Mouse (Mus musculus): Measurements from ENCODE around the gene Ldlrad1.

DNA sequence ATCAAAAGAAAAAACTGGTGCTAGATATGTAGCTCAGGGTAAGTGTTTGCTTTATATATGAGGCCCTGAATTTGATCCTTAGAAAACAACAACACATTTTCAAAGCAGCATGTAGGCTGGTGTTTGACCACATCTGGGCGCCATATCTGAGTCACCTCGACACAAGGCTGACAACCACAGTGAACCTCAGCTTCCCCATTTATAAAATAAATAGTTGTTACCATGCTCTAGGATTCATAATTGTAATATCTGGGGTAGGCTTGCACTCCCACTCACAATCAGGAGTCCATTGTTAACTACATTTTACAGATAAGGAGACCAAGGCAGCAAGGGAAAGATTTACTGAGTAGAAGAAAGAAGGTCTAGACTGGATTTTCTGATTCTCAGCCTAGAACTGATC is 17.3 kb downstream of the Ldlrad1 start:
- TF ChIP-seq CTCF (IDR thresholded peaks at IDR 0.05; ENCODE audit: low read depth) (no peak), EP300 (IDR thresholded peaks at IDR 0.05; ENCODE audit: low read depth) (no peak)
